Mouse (Mus musculus) CH12.LX (cell line): ENCODE results near the gene Golga3. TPM values are rescaled to one million over a fixed set of nuclear protein-coding genes. Genes with fewer than 3 reads are reported as not detected.

Experiments used
- DNase-seq: peaks from one replicate; pipeline ENCODE4 v3.0.0-alpha.2; 2013; ENCODE audit errors: extremely low read depth
- H3K27ac ChIP-seq: 2 replicates; pipeline ENCODE4 v1.5.1; 2012; ENCODE audit warnings: low read depth, mild to moderate bottlenecking, control low read depth, moderate library complexity; ENCODE audit not compliant: insufficient read depth
- H3K27me3 ChIP-seq: replicated peaks from 2 replicates; pipeline ENCODE3; 2012; ENCODE audit warnings: inconsistent platforms
- H3K36me3 ChIP-seq, 2 experiments: replicated peaks in 1 of 2; 2 replicates each; pipeline versions ENCODE3 to v1.6.1; 2012; ENCODE audit warnings: inconsistent platforms in 1 of 2, low read length in 1 of 2, mild to moderate bottlenecking in 1 of 2, mixed read lengths in 1 of 2, moderate library complexity in 1 of 2; ENCODE audit not compliant: control insufficient read depth in 1 of 2, insufficient read depth in 1 of 2
- H3K4me1 ChIP-seq, 2 experiments: 2 replicates each; pipeline ENCODE4 v1.6.1; 2012; ENCODE audit warnings: inconsistent platforms in 1 of 2, moderate library complexity in 1 of 2; ENCODE audit not compliant: insufficient read depth in 2 of 2, control insufficient read depth in 1 of 2
- H3K4me2 ChIP-seq: 2 replicates; pipeline ENCODE4 v1.6.1; 2012; ENCODE audit warnings: low read depth, mild to moderate bottlenecking, control low read depth; ENCODE audit not compliant: poor library complexity, insufficient read depth, severe bottlenecking
- H3K4me3 ChIP-seq, 3 experiments: fragments of 150-350 bp in 1 of 3; sonication (generic) in 1 of 3; replicated peaks in 1 of 3; 2 replicates each; pipeline versions ENCODE3 to v1.5.1; 2011 to 2012; ENCODE audit warnings: low read depth in 2 of 3, low read length in 2 of 3, mild to moderate bottlenecking in 2 of 3, moderate library complexity in 2 of 3, control low read depth in 1 of 3, improper control_type of control experiment in 1 of 3, inconsistent platforms in 1 of 3, mixed read lengths in 1 of 3; ENCODE audit not compliant: poor library complexity in 1 of 3
- H3K79me2 ChIP-seq: replicated peaks from 2 replicates; pipeline ENCODE4 v1.6.1; 2012; ENCODE audit warnings: mild to moderate bottlenecking, moderate library complexity; ENCODE audit not compliant: control insufficient read depth, poor library complexity, insufficient read depth, severe bottlenecking; ENCODE audit errors: extremely low read depth
- H3K9ac ChIP-seq: 2 replicates; pipeline ENCODE4 v1.6.1; 2012; ENCODE audit warnings: low read depth, mild to moderate bottlenecking, control low read depth, moderate library complexity; ENCODE audit not compliant: insufficient read depth
- H3K9me3 ChIP-seq: replicated peaks from 2 replicates; pipeline ENCODE3; 2012; ENCODE audit warnings: low read length, inconsistent platforms, mixed read lengths
- BHLHE40 ChIP-seq: IDR thresholded peaks from 2 replicates; pipeline ENCODE4 v1.6.1; 2011; ENCODE audit warnings: mild to moderate bottlenecking, low read depth, low read length, improper control_type of control experiment
- CHD1 ChIP-seq: IDR thresholded peaks from 2 replicates; pipeline ENCODE4 v1.6.1; 2012; ENCODE audit warnings: low read depth, low read length, improper control_type of control experiment, inconsistent platforms
- CTCF ChIP-seq, 2 experiments: IDR thresholded peaks in 1 of 2; conservative IDR thresholded peaks in 1 of 2; 2 replicates each; pipeline ENCODE4 v1.5.1; 2011 to 2012; ENCODE audit warnings: low read depth in 2 of 2, low read length in 2 of 2, improper control_type of control experiment in 1 of 2, inconsistent platforms in 1 of 2, mild to moderate bottlenecking in 1 of 2, moderate library complexity in 1 of 2
- ELF1 ChIP-seq: IDR thresholded peaks from 2 replicates; pipeline ENCODE4 v1.6.1; 2014; ENCODE audit warnings: low read depth, mild to moderate bottlenecking, inconsistent platforms, low read length, improper control_type of control experiment
- EP300 ChIP-seq: IDR thresholded peaks from 2 replicates; pipeline ENCODE4 v1.6.1; 2011; ENCODE audit warnings: low read length, improper control_type of control experiment
- IRF4 ChIP-seq: IDR thresholded peaks from 2 replicates; pipeline ENCODE4 v1.6.1; 2014; ENCODE audit warnings: low read depth, mild to moderate bottlenecking, inconsistent platforms, low read length, improper control_type of control experiment
- JUND ChIP-seq: conservative IDR thresholded peaks from 2 replicates; pipeline ENCODE4 v1.6.1; 2011; ENCODE audit warnings: low read depth, low read length, improper control_type of control experiment
- KAT2A ChIP-seq: IDR thresholded peaks from 2 replicates; pipeline ENCODE4 v1.6.1; 2012; ENCODE audit warnings: low read length, improper control_type of control experiment, inconsistent platforms; ENCODE audit not compliant: insufficient replicate concordance
- MAX ChIP-seq: IDR thresholded peaks from 2 replicates; pipeline ENCODE4 v1.6.1; 2011; ENCODE audit warnings: low read length, improper control_type of control experiment
- MAZ ChIP-seq: IDR thresholded peaks from 2 replicates; pipeline ENCODE4 v1.6.1; 2012; ENCODE audit warnings: low read depth, mild to moderate bottlenecking, inconsistent platforms, low read length, improper control_type of control experiment, moderate library complexity
- MXI1 ChIP-seq: IDR thresholded peaks from 2 replicates; pipeline ENCODE4 v1.6.1; 2011; ENCODE audit warnings: mild to moderate bottlenecking, low read depth, low read length, improper control_type of control experiment
- NELFE ChIP-seq: IDR thresholded peaks from 2 replicates; pipeline ENCODE4 v1.6.1; 2011; ENCODE audit warnings: low read depth, low read length, improper control_type of control experiment
- PAX5 ChIP-seq: IDR thresholded peaks from 2 replicates; pipeline ENCODE4 v1.6.1; 2012; ENCODE audit warnings: low read length, inconsistent platforms, mixed read lengths
- RCOR1 ChIP-seq: conservative IDR thresholded peaks from 2 replicates; pipeline ENCODE4 v1.6.1; 2012; ENCODE audit warnings: low read depth, mild to moderate bottlenecking, inconsistent platforms, low read length, improper control_type of control experiment
- SIN3A ChIP-seq: IDR thresholded peaks from 2 replicates; pipeline ENCODE4 v1.6.1; 2012; ENCODE audit warnings: low read length, improper control_type of control experiment, inconsistent platforms
- SMC3 ChIP-seq: IDR thresholded peaks from 2 replicates; pipeline ENCODE4 v1.6.1; 2011; ENCODE audit warnings: low read depth, low read length, improper control_type of control experiment
- TBP ChIP-seq: conservative IDR thresholded peaks from 2 replicates; pipeline ENCODE4 v1.6.1; 2011; ENCODE audit warnings: low read depth, low read length, improper control_type of control experiment
- USF1 ChIP-seq: IDR thresholded peaks from 2 replicates; pipeline ENCODE4 v1.6.1; 2014; ENCODE audit warnings: low read depth, mild to moderate bottlenecking, inconsistent platforms, low read length, improper control_type of control experiment
- USF2 ChIP-seq: conservative IDR thresholded peaks from 2 replicates; pipeline ENCODE4 v1.6.1; 2011; ENCODE audit warnings: low read depth, low read length, improper control_type of control experiment
- ZC3H11A ChIP-seq: IDR thresholded peaks from 2 replicates; pipeline ENCODE4 v1.6.1; 2012; ENCODE audit warnings: low read depth, mild to moderate bottlenecking, inconsistent platforms, low read length, improper control_type of control experiment
- ZKSCAN1 ChIP-seq: IDR thresholded peaks from 2 replicates; pipeline ENCODE4 v1.6.1; 2012; ENCODE audit warnings: low read depth, inconsistent platforms, low read length, improper control_type of control experiment, borderline replicate concordance
- ZNF384 ChIP-seq: IDR thresholded peaks from 2 replicates; pipeline ENCODE4 v1.6.1; 2012; ENCODE audit warnings: low read depth, low read length, improper control_type of control experiment, inconsistent platforms
- dilution Hi-C: fragments of 300-500 bp; cut with MboI; formaldehyde crosslinking; loops from 2 replicates; pipeline ENCODE4 v1.14.3; 2020; ENCODE audit warnings: low sequenced_read_pairs; ENCODE audit not compliant: extremely low pct_unique_long_range_greater_than_20kb, extremely low pct_ligation_motif_present
- in situ Hi-C: fragments of 300-500 bp; cut with MboI; formaldehyde crosslinking; loops from 3 replicates; pipeline ENCODE4 v1.14.3; 2019; ENCODE audit warnings: low sequenced_read_pairs, low pct_ligation_motif_present, low pct_unique_long_range_greater_than_20kb, mixed read lengths
- polyA plus RNA-seq: library from polyadenylated mRNA; unstranded; fragments of >175 nt; gene quantifications from 2 replicates; pipeline ENCODE4 v1.2.1, GENCODE M21; 2012; ENCODE audit warnings: low read depth; ENCODE audit not compliant: insufficient read length
- total RNA-seq, 2 experiments: library from RNA; depleted of rRNA; stranded (reverse); fragments of 300-350 nt in 1 of 2; fragments of >200 nt in 1 of 2; gene quantifications; 2 replicates each; pipeline ENCODE4 v1.2.3; 2012 to 2014

The Golga3 gene
- total and polyA plus RNA-seq, 3 experiments = 10.0 to 18.2 (median 15.7) TPM

DNA sequence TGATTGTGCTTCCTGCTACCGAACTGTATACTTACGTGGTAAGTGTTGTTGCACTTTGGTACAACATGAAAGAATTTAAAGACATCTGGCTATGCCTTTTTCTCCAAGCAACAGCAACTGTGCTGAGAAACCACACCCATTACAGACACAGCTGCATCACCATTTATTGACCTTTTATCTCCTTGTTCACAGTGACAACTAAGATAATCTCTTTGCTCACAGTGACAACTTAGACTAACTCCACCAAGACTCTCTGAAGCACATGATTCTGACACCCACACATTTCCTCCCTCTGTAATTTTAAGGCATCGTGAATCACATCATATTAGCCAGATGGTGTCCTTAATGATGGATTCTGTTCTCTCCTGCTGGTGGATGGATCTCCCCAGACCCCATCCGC, 97.6 kb downstream of the Golga3 start:
- Histone ChIP-seq H3K27ac (no peak overlapping the region), H3K9ac (no peak overlapping the region), H3K4me1 (peaks cover 0 to 3% of the 10 kb centered on the region in 2 experiments; a peak in 1 of 4 replicates), H3K27me3 (no peaks in the 10 kb centered on the region), H3K4me3 (no peak overlapping the region), H3K36me3 (peaks cover 0 to 2% of the 10 kb centered on the region in 2 experiments), H3K4me2 (no peak overlapping the region), H3K79me2 (peaks cover 4% of the 10 kb centered on the region), H3K9me3 (no peaks in the 10 kb centered on the region)
- TF ChIP-seq USF2 = no peak
- TF ChIP-seq MAX = no peak
- TF ChIP-seq MXI1 = no peak
- TF ChIP-seq BHLHE40 = no peak
- no peak for TF ChIP-seq NELFE
- TF ChIP-seq TBP = no peak
- no peak for TF ChIP-seq SMC3
- no peak for TF ChIP-seq ZKSCAN1
- no peak for TF ChIP-seq CHD1
- TF ChIP-seq RCOR1 = no peak
- no peak for TF ChIP-seq IRF4
- no peak for TF ChIP-seq KAT2A
- no peak for TF ChIP-seq ELF1
- TF ChIP-seq JUND = no peak
- dilution Hi-C loops (no loop called here), in situ Hi-C loops (no loop called here)
- no peak for DNase-seq

DNA sequence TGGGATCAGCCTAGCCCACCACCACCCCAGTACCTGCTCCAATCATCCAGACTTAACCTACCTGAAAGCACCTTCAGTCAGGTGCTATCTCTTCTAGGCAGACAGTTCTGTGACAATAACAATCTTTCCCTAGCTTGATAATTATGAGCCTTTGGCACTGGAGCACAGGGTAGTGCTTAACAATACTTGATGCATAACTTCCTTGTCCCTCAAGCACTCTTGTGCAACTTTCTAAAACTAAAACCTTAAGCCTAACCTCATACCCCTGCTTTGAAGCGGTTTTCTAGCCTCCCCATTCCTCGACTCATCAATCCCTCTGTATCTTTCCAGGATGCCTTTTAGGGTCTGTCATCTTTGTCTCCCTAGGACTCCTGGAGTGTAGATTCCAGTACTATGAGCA, 98.3 kb downstream of the Golga3 start:
- in situ Hi-C loops = no loop called here
- dilution Hi-C loops = no loop called here
- no peaks in the 10 kb centered on the region for H3K27me3 ChIP-seq
- no peak for DNase-seq
- no peaks in the 10 kb centered on the region for H3K9me3 ChIP-seq
- H3K4me3 ChIP-seq = no peak overlapping the region
- no peaks in the 10 kb centered on the region for H3K79me2 ChIP-seq
- no peak overlapping the region for H3K27ac ChIP-seq
- peaks cover 0 to 2% of the 10 kb centered on the region in 2 experiments for H3K36me3 ChIP-seq
- peaks cover 0 to 3% of the 10 kb centered on the region in 2 experiments; a peak in 1 of 4 replicates for H3K4me1 ChIP-seq
- TF ChIP-seq CHD1 (no peak), IRF4 (no peak), ZC3H11A (no peak), SIN3A (no peak), MAZ (no peak), KAT2A (no peak), ZNF384 (no peak), TBP (no peak), ZKSCAN1 (no peak), USF1 (no peak), PAX5 (no peak), ELF1 (no peak), CTCF (conservative IDR thresholded peaks at IDR 0.05 in 1 of 2, IDR thresholded peaks at IDR 0.05 in 1 of 2; ENCODE audit: low read depth in 2 of 2, low read length in 2 of 2) (no peak), EP300 (no peak), MAX (no peak), BHLHE40 (no peak), RCOR1 (no peak)
- TF ChIP-seq, all 38 proteins: peak for 0
- H3K9ac ChIP-seq = no peak overlapping the region
- no peak overlapping the region for H3K4me2 ChIP-seq

Other genes with a start within 250 kb of the Golga3 start
- gene Zfp932, start 180.2 kb upstream of the Golga3 start, total RNA-seq (2012; rRNA removed) = 16.0 and 24.5 TPM in 2 replicates
- 36.8 and 40.4 TPM in 2 replicates for gene Zfp932, start 180.2 kb upstream of the Golga3 start, total RNA-seq (2014; rRNA removed)
- gene Zfp932, start 180.2 kb upstream of the Golga3 start, polyA plus RNA-seq = 23.6 and 25.2 TPM in 2 replicates
- 2.3 and 5.7 TPM in 2 replicates for gene Gm17655, start 104.2 kb upstream of the Golga3 start, total RNA-seq (2012; rRNA removed)
- gene Gm17655, start 104.2 kb upstream of the Golga3 start, total RNA-seq (2014; rRNA removed) = 4.7 and 5.1 TPM in 2 replicates
- 1.9 and 2.6 TPM in 2 replicates for gene Gm17655, start 104.2 kb upstream of the Golga3 start, polyA plus RNA-seq
- gene Gm35315, start 82.3 kb upstream of the Golga3 start, total RNA-seq (2012; rRNA removed) = 2.3 and 2.6 TPM in 2 replicates
- gene Gm35315, start 82.3 kb upstream of the Golga3 start, total RNA-seq (2014; rRNA removed) = 3.7 and 4.0 TPM in 2 replicates
- 3.3 TPM in 2 replicates for gene Gm35315, start 82.3 kb upstream of the Golga3 start, polyA plus RNA-seq
- gene Plcxd1, start 76.7 kb upstream of the Golga3 start, total RNA-seq (2012; rRNA removed) = 0.64 and 0.67 TPM in 2 replicates
- gene Plcxd1, start 76.7 kb upstream of the Golga3 start, total RNA-seq (2014; rRNA removed) = not detected in 2 replicates
- gene Plcxd1, start 76.7 kb upstream of the Golga3 start, polyA plus RNA-seq = 0.98 and 1.3 TPM in 2 replicates
- gene Gtpbp6, start 68.5 kb upstream of the Golga3 start, total RNA-seq (2012; rRNA removed) = 39.6 and 40.1 TPM in 2 replicates
- gene Gtpbp6, start 68.5 kb upstream of the Golga3 start, total RNA-seq (2014; rRNA removed) = 12.2 and 14.4 TPM in 2 replicates
- 24.5 and 27.9 TPM in 2 replicates for gene Gtpbp6, start 68.5 kb upstream of the Golga3 start, polyA plus RNA-seq
- gene Zfp605, start 66.6 kb upstream of the Golga3 start, total RNA-seq (2012; rRNA removed) = 4.3 and 5.9 TPM in 2 replicates
- gene Zfp605, start 66.6 kb upstream of the Golga3 start, total RNA-seq (2014; rRNA removed) = 4.2 and 5.3 TPM in 2 replicates
- 3.6 and 3.9 TPM in 2 replicates for gene Zfp605, start 66.6 kb upstream of the Golga3 start, polyA plus RNA-seq
- 33.6 and 40.8 TPM in 2 replicates for gene Chfr, start 40.9 kb upstream of the Golga3 start, total RNA-seq (2012; rRNA removed)
- gene Chfr, start 40.9 kb upstream of the Golga3 start, total RNA-seq (2014; rRNA removed) = 23.8 and 23.9 TPM in 2 replicates
- gene Chfr, start 40.9 kb upstream of the Golga3 start, polyA plus RNA-seq = 36.0 and 38.5 TPM in 2 replicates
- 30.8 and 33.2 TPM in 2 replicates for gene Ankle2, start 54.3 kb downstream of the Golga3 start, total RNA-seq (2012; rRNA removed)
- gene Ankle2, start 54.3 kb downstream of the Golga3 start, total RNA-seq (2014; rRNA removed) = 35.3 and 40.5 TPM in 2 replicates
- gene Ankle2, start 54.3 kb downstream of the Golga3 start, polyA plus RNA-seq = 35.7 and 37.1 TPM in 2 replicates
- 62.8 and 70.0 TPM in 2 replicates for gene Pgam5, start 93.2 kb downstream of the Golga3 start, total RNA-seq (2012; rRNA removed)
- 127 and 128 TPM in 2 replicates for gene Pgam5, start 93.2 kb downstream of the Golga3 start, total RNA-seq (2014; rRNA removed)
- gene Pgam5, start 93.2 kb downstream of the Golga3 start, polyA plus RNA-seq = 57.1 and 64.8 TPM in 2 replicates
- gene Pxmp2, start 109.5 kb downstream of the Golga3 start, total RNA-seq (2012; rRNA removed) = 4.6 and 5.4 TPM in 2 replicates
- gene Pxmp2, start 109.5 kb downstream of the Golga3 start, total RNA-seq (2014; rRNA removed) = 4.5 and 4.7 TPM in 2 replicates
- 3.5 and 3.9 TPM in 2 replicates for gene Pxmp2, start 109.5 kb downstream of the Golga3 start, polyA plus RNA-seq
- gene Pole, start 109.6 kb downstream of the Golga3 start, total RNA-seq (2012; rRNA removed) = 50.7 and 55.0 TPM in 2 replicates
- 45.6 and 46.0 TPM in 2 replicates for gene Pole, start 109.6 kb downstream of the Golga3 start, total RNA-seq (2014; rRNA removed)
- gene Pole, start 109.6 kb downstream of the Golga3 start, polyA plus RNA-seq = 56.4 and 60.2 TPM in 2 replicates
- gene P2rx2, start 166.5 kb downstream of the Golga3 start, total RNA-seq (2012; rRNA removed) = not detected in 2 replicates
- not detected in 2 replicates for gene P2rx2, start 166.5 kb downstream of the Golga3 start, total RNA-seq (2014; rRNA removed)
- 0.45 and 0.76 TPM in 2 replicates for gene P2rx2, start 166.5 kb downstream of the Golga3 start, polyA plus RNA-seq
- gene Lrcol1, start 168.0 kb downstream of the Golga3 start, total RNA-seq (2012; rRNA removed) = not detected in 2 replicates
- not detected in 2 replicates for gene Lrcol1, start 168.0 kb downstream of the Golga3 start, total RNA-seq (2014; rRNA removed)
- not detected in 2 replicates for gene Lrcol1, start 168.0 kb downstream of the Golga3 start, polyA plus RNA-seq